Mouse (Mus musculus) MN1 (cell line): Measurements from ENCODE around the gene Ptchd1.

Experiments
- DNase-seq: peaks from one replicate; pipeline ENCODE4 v3.0.0-alpha.2; 2016; ENCODE audit warnings: low spot score

Gene Ptchd1

DNA sequence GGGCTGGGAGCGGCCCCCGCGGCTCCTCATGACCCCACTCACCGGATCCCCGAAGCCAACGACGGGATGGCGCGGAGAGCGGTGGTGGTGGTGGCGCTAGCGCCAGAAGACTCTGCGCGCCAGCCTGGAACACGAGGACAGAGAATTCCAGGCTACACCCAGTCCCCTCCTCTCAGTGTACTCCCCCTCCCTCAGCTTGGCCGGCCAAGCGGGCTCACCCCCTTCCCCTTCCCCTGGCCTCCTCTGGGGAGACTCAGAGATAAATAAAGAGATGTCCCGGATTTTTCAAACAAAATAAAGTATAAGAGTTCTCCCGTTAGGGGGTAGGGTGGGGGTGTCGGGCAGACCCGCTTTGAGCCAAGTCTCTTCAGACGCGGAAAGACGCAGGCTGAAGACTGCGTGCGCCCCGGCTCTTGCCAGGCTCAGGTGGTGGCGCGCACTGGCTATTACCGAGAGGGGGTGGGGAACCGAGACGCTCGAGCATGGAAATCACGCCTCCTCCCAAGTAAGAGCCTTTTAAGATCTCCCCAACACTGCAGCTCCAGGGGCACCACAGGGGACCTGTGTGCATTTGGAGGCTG lies at the start of gene Ptchd1:
TSS of gene Ptchd1 (minus strand) at position 114 of the 581 bp plus-strand sequence.
- no peak for DNase-seq

DNA sequence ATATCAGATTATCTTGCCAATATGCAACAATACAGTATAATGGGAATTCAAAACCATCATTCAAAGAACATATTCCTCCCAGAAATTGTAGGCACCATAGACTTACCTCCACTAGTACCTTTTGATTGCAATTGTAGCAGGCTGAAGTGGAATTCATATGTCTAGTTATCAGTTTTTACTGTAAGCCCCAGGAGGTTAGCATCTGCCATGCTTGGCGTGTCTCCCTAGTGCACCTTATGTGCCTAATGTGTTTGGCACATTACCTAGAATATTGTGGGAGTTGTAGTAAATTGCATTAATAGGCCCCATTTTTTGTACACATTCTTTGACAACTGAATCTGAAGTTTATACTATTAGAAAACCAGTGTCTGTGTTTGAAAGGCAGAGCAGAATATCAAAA lies 34.4 kb upstream of the Ptchd1 start:
- no peak for DNase-seq

DNA sequence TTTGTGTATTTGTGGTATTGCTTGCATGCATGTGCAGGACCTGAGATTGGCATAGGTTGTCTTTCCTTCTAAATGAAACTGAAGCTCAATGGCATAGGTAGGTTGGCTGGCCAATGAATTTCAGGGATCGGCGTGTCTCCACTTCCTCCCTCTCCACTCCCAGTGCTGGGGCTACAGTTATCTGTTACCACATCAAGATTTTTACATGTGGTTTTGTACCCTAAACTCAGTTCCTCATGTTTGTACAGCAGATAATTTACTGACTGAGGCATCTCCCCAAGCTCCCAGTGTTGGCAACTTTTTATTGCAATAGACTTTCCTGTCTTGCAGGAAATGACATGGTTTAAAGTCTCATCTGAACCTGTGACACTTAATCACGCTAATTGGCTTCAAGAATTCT lies 22.4 kb upstream of the Ptchd1 start:
- DNase-seq: no peak

DNA sequence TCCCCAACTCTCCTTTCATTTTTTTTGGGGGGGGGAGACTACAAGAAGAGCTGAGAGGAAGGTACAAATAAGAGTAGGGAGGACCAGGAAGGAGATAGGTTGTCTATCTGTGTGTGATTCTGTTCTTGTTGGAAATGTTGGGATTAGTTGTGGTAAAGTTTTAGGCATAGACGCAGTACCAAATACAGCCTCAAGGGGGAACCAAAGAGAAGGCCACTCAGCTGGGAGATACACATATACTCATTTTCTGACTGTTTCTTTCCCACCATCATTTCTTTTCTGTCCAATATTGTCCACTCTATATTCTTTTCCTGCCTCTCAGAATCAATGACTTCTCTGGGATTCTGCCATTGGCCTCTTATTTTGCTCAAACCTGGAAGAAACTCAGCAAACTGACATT lies 20.4 kb upstream of the Ptchd1 start:
- no peak for DNase-seq

DNA sequence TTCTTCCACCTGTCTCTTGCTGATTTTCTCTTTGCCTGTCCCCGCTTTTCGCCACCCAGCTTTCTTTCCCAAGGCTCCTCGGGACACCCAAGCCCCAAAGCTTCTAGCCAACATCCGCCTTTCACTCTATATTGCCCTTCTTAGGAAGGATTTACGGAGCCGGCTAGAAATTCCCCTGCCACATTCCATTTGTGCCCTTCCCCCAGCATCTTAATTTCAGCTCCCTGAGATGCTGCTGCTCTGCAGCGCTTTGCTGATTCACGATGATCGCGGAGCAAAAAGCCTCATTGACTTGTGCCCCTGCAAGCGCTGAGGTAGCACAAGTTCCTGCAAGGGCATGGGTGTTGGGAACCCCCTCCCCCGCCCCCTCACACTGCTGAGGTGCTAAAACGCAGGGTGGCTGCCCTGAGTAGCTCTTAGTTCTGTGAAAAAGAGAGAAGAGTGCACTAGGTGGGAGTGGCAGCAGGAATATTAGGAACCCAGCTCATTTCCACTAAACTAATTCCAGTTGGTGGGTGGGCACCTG lies 2.1 kb upstream of the Ptchd1 start:
- DNase-seq: no peak

DNA sequence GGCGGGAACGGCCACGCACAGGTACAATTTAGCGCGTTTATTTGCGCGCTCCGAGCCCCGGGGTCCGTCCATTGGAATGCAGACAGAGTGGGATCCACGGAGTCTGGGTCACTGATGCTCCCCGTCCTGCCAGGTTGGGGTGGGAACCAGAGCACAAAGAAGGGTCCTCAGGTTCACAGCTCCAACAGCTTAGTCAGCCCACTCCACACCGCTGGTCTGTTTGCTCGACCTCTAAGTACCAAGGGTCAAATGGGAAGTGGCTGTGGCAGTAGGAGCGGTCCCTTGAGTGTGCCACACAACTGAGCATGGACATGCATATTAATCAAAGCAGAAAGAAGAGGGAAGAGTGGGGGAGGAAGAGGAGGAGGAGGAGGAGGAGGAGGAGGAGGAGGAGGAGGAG lies 1.3 kb upstream of the Ptchd1 start:
- no peak for DNase-seq

DNA sequence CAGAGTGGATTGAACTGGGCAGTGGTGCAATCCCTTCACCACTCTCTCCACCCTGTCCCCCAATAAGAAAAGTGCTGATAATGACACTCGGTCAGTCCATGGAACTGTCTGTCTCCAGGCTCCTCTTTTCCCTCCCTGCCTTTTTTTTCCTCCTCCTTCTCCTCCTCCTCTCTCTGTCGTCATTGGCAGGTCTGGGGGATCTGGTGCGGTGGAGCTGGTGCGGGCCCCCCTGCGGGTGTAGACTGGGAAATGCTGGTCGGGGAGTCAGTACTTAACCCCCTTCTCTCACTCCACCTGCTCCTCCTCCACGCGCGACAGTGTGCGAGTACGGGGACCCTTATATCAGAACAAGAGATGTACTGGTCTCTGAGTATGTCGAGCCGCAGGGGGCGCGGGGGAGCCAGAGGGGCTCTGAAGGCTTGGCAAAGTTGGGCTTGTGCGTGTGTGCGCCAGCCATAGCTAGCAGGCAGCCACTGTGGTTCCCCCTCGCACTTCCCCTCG lies 777 bp upstream of the Ptchd1 start, which contains the start of gene Gm15155:
TSS of gene Gm15155 (plus strand) at position 401 of the 501 bp plus-strand sequence.
- DNase-seq: no peak

DNA sequence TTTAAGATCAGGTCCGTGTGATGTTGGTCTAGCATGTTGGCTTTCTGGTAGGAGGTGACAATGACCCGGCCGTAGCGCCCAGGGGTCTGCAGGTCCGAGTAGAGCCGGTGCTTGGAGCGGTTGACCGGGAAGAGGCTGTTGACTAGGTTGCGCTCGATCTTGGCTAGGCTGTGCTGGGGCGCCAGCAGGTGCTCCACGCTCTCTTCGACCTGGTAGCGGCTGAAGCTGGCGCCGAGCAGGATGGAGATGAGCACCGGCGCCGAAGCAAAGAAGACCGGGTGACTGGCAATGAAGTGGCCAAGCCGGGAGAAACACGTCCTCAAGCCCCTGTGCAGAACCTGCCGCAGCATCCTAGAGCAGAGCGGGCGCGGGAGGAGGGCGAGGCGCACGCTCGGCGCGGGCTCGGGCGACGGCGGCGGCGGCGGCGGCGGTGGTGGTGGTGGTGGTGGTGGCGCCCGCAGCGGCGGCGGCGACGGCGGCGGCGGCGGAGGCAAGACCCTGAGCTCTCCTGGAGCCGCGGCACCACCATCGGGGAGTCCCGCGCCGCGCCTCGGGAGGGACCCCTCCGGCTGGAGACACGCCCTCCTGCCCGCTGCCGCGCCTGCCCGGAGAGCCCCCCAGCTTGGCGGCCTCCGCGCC lies 534 bp downstream of the Ptchd1 start:
- DNase-seq: no peak

DNA sequence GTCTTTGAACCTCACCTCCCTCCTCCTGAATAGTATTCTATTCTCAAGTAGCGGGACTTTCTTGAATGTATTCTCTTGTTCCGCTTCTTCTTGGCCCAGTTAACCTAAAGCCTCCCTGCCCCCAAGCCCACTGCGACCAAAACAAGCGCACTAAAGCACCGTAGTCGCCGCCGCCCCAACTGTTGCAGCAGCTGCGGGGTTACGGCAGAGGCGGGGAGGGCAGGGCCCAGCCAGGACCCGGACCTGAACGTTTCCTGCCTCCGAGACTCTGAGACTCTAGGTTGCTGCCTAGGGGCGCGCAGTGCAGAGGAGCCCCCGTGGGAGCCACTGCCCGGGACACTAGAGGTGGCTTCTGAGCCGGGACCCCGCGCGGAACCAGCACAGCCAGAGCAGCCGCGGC lies 1.1 kb downstream of the Ptchd1 start:
- DNase-seq: no peak

DNA sequence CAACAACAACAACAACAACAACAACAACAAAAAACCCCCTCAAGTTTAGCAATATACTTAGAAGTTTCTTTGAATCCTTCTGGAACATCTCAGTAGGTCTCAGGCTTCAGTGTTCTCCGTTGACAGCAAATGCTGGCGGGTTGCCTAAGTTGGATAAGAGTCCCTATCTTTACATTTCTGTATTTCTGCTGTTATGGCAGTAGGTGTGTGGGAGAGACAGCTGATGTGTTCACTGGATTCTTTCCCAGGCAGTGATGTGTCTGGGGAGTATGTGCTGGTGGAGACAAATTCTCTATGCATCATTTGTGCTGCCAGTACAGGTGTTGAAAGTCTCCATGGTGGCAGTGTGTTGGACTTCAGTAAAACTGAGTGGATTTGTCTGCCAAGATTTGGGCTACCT lies 22.4 kb downstream of the Ptchd1 start:
- DNase-seq: no peak

DNA sequence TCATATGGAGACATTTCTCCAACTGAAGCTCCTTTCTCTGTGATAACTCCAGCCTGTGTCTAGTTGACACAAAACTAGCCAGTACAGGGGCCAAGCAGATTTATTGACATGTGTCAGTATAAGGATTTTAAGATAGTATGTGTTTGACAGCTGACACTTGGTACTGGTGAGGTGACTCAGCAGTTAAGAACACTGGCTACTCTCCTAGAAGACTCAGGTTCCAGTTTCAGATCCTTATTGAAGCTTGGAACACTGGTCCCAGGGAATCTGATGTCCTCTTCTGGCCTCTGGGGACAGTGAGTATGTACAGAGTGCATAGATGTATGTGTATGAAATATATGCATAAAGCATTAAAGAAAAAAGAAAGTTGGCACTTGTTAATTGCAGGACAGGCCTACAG lies 27.2 kb downstream of the Ptchd1 start:
- DNase-seq: no peak

DNA sequence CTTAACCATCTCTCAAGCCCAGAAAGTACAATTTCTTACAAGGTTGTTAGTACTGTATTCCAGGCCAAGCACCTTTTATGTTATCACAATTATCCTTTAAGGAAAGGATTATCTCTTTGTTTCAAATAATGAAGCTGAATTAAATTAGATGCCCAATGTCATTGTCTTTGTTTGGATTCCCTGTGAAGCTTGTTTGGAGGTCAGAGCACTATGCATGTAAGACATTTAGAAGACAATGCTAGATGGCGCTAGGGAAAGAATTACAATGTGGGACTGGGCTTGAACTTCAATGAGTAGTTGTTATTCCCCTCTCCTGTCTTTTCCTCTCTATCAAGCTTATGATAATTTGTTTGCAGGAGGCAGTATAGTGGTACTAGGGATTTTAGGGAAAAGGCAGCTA lies 28.9 kb downstream of the Ptchd1 start:
- DNase-seq: no peak

DNA sequence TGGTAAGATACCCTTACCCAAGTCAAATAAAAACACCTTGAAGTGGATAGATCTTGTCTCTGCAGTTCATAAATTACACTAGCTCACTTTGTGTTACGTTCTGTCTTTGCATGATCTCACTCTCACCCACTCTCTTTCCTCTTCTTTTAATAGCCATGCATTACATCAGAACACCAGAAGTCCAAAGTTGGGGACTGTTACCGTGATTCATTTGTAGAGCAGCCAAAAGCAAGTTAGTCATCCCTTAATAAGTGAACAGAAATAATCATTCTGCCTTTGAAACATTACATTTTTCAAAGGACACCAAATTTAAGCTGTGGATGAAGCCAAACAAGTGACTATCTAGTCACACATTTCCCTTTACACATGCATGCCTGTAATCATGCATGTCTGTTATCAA lies 31.1 kb downstream of the Ptchd1 start:
- DNase-seq: no peak

DNA sequence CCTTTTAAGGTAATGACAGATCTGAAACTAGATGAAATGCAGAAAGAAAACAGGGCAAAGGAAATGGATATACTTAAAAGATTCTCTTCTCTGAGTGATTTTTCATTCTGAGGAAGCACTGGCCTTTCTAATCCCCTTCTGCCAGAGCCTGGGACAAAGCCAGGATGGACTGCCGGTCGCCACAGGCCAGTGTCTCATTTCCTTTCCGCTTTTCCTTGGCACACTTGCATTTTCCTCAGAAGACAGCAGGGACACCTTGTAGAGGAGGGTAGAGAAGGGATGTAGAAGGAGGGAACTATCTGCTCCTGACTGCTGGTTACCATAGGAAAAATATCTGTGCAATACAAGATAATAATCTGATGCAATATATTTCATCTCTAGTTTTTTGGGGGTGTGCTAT lies 32.1 kb downstream of the Ptchd1 start:
- no peak for DNase-seq

DNA sequence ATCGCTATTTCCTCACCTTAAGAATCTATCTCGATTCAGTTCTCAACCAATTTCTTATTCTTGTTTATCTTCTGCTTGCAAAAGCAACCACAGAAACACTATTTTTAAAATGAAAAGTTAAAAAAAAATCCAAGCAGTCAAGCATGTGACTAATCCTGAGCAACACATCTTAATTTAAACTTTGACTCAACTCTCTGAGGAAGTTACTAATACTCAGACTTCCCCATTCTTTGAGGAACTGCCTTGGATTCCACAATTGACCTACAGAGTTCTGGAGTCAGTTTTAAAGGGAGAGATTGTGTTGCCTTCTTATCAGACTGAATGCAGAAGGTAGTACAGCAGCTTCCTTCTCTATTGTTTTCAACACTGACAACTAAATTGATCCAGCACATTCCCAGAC lies 39.0 kb downstream of the Ptchd1 start:
- no peak for DNase-seq

DNA sequence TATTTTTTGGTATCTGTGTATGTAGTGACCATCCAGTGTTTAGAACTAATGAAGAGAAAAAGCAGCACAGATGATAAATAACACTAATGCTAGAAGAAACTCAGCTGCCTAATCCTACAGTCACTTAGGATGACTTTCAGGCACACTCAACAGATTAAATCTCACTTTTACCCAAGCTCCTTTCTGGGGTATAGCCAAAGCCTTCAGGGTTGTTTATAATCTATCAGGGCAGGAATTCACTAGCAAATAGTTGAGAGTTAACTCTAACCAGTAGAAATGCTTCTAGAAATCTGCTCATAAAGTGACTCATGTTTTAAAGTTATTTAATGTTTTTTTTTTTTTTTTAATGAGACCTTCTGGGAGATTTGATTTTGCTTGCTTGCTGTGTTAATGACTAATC lies 43.8 kb downstream of the Ptchd1 start:
- no peak for DNase-seq

DNA sequence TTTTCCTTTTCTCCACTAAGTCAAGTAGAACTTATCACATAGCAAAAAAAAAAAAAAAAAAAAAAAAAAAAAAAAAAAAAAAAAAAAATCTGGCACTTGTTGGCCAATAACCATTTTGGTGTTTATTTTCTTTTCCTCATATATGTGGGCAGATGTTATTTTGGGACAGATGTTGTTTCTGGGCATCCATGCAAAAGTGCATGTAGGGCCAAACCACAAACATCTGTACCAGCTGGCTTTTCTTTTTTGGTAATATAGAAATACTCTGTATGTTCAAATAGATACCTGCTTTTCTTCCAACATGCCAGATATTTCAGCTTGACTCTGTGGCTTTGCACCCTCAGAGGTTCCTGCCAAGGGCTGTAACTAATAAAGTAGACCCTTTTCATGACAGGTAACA lies 51.2 kb downstream of the Ptchd1 start:
- no peak for DNase-seq

DNA sequence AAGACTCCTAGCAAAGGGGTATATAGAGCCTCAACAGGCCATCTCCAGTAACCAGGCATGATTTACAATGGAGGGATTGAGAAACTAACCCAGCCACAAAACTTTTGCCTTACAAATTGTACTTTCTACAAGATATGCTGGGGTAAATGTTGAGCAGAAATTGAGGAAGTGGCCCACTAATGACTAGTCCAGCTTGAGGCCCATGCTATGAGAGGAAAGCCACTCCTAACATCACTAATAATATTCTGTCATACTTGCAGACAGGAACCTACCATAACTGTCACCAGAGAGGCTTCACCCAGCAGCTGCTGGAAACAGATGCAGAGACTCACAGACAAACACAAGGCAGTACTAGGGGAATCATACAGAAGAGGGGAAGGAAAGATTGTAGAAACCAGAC lies 79.8 kb downstream of the Ptchd1 start:
- no peak for DNase-seq
